Mouse (Mus musculus) cerebellum, adult 2 months (tissue): ENCODE measurements around the gene Fpr2.

ENCODE experiments used
- CTCF ChIP-seq: fragments of 200-500 bp; IDR thresholded peaks from 2 replicates; pipeline ENCODE4 v1.5.1; 2011; ENCODE audit warnings: low read depth, mild to moderate bottlenecking, control low read depth, low read length, moderate library complexity, borderline replicate concordance; ENCODE audit not compliant: insufficient read depth
- POLR2A ChIP-seq: fragments of 200-500 bp; IDR thresholded peaks from 2 replicates; pipeline ENCODE4 v1.6.1; 2011; ENCODE audit warnings: low read length, control low read depth, borderline replicate concordance; ENCODE audit not compliant: insufficient read depth

DNA sequence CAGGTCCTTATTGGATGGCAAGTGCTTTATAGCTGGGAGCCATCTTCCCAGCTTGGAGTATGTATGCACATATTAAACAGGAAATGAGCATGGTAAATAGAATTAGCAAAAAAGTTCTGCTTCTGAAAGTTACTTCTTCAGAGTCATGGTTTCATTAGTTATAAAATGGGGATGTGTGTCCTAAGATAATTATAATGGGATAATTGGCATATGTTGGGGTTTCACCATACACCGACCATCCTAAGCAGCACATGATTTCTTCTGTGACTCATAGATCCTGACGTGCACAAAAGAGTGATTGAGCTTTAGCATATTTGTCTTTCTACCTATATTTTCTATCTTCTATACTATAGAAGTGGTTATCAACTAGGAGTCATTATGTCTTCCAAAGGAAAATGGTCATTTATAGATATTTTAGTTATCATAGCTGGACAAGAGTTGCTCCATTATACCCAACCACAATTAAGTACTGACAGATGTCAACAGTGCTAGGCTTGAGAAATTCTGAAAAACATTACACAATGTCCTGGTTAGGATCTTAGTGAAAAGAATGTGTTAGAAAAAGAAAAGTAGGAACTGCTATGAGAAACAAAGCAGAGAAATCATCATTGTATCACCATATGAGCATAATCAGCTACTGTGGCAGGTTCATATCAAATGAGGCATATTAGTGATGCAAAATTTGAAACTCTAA is 2.3 kb downstream of the Fpr2 start:
- TF ChIP-seq CTCF (no peak), POLR2A (no peak)
